11 mouse cellular contexts compared by ENCODE assay signal in the genomic region with DNA sequence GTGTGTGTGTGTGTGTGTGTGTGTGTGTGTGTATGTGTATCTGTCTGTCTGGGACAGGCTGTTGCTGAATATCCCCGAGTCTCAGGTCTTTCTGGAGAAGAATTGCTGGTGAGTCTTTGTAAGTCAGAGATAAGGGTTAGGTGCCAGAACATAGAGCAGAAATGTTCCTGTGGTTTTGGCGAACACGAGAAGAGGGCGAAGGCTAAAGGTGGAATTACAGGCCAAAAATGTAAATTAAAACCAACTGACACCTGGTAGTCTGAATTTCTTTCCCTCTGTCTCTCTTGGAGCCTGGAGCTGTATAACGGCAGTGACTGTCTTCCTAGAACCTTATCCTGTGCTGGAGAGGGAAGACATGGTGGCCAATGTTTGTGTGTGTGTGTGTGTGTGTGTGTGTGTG.
"Had no signal": no experiment of that assay in that cellular context is flagged by ENCODE, and none has a peak within 500 bp of the region (broad histone marks: within the 10 kb centered on the region; RNA-seq: fewer than 3 reads in every experiment).

No protein-coding gene starts in this region.

- H3K36me3 ChIP-seq: intestine, embryonic 15.5 days; lung, embryonic 15.5 days; midbrain, embryonic 13.5 days; stomach, embryonic 15.5 days had no signal

- H3K27ac ChIP-seq: intestine, embryonic 15.5 days; layer of hippocampus, adult 2 months; lung, embryonic 15.5 days; midbrain, embryonic 13.5 days; stomach, embryonic 15.5 days had no signal

- DNase-seq: kidney, postnatal 10 days; kidney, postnatal 4 days; right cerebral cortex, postnatal 14 days; thymus, adult 2 months; thymus, postnatal 25 days had no signal

- H3K27me3 ChIP-seq: intestine, embryonic 15.5 days; lung, embryonic 15.5 days; midbrain, embryonic 13.5 days; stomach, embryonic 15.5 days had no signal

- H3K9me3 ChIP-seq: intestine, embryonic 15.5 days; lung, embryonic 15.5 days; midbrain, embryonic 13.5 days; stomach, embryonic 15.5 days had no signal

- H3K4me2 ChIP-seq: intestine, embryonic 15.5 days; lung, embryonic 15.5 days; midbrain, embryonic 13.5 days; stomach, embryonic 15.5 days had no signal

- H3K9ac ChIP-seq: intestine, embryonic 15.5 days; liver, embryonic 14.5 days; lung, embryonic 15.5 days; midbrain, embryonic 13.5 days; stomach, embryonic 15.5 days had no signal

- H3K4me3 ChIP-seq: intestine, embryonic 15.5 days; layer of hippocampus, adult 2 months; lung, embryonic 15.5 days; midbrain, embryonic 13.5 days; stomach, embryonic 15.5 days had no signal

- ATAC-seq: midbrain, embryonic 13.5 days had no signal
